Mouse (Mus musculus): Measurements from ENCODE around the gene Soat1.

- TF ChIP-seq CTCF (IDR thresholded peaks at IDR 0.05; ENCODE audit: control insufficient read depth, insufficient read depth, insufficient replicate concordance, low read depth, low read length) = no peak
- no peak for TF ChIP-seq POLR2A (IDR thresholded peaks at IDR 0.05; ENCODE audit: control insufficient read depth, low read depth, low read length)
Measured at GRCm38 (mm10) chr1:156449089-156449488, 25.0 kb downstream of the Soat1 start.
